In the genomic region with DNA sequence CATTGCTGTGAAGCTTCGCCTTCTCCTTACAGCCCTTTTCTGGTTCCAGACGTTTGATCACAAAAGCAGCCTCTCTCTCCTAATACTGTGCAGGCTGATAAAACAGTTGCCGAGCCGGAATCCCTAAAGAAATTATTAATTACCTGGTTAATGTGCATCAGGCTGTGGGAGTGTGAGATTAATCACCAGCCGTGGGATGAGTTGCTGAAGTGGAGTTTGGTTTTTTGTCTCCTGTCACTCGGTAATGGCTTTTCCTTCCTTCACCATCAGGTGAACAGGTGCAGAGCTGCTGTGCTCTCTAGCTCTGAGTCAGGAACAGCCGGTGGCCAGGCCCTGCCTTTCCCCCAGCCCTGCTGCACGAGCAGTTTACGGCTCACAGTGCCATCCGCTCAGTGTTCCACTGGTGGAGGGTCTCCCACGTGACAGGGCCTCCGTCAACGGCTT, we compare ENCODE assay signal across 12 mouse cellular contexts.
DNase-seq lines count a peak whose midpoint lies in the region; ATAC-seq lines count a peak whose summit lies in the region.
"Had no signal": no experiment of that assay in that cellular context is flagged by ENCODE, and none has a peak within 500 bp of the region (broad histone marks: within the 10 kb centered on the region; RNA-seq: fewer than 3 reads in every experiment).

No protein-coding gene starts in this region.

- H3K9me3 ChIP-seq in limb, embryonic 13.5 days, result no peaks in the 10 kb centered on the region
- H3K9me3 ChIP-seq in forebrain, embryonic 16.5 days (ENCODE audit: control insufficient read depth, low read length), result no peaks in the 10 kb centered on the region

- no peak overlapping the region for H3K4me2 ChIP-seq in limb, embryonic 13.5 days (replicated peaks)
- H3K4me2 ChIP-seq in forebrain, embryonic 16.5 days (ENCODE audit: low read length), result no peak overlapping the region

- no peaks in the 10 kb centered on the region for H3K27me3 ChIP-seq in limb, embryonic 13.5 days
- peaks cover 18% of the 10 kb centered on the region; the same call in 1 of the 2 replicates for H3K27me3 ChIP-seq in forebrain, embryonic 16.5 days (replicated peaks; ENCODE audit: control insufficient read depth, insufficient read depth, low read length)

- peak; percentile 40; the same call in 1 of the 2 replicates for ATAC-seq in limb, embryonic 13.5 days (ENCODE audit: low FRiP score, low read depth)
- no peak for ATAC-seq in forebrain, embryonic 16.5 days

- H3K4me3 ChIP-seq in limb, embryonic 13.5 days, result no peak overlapping the region
- no peak overlapping the region for H3K4me3 ChIP-seq in forebrain, embryonic 16.5 days (replicated peaks; ENCODE audit: low read length)

- 36% methylated on average over 13 of the region's 13 CpGs for WGBS in limb, embryonic 13.5 days
- 69% methylated on average over 13 of the region's 13 CpGs for WGBS in forebrain, embryonic 16.5 days

- no peaks in the 10 kb centered on the region for H3K4me1 ChIP-seq in limb, embryonic 13.5 days
- H3K4me1 ChIP-seq in forebrain, embryonic 16.5 days (replicated peaks; ENCODE audit: control insufficient read depth, insufficient read depth, low read length), result no peaks in the 10 kb centered on the region

- no peak overlapping the region for H3K9ac ChIP-seq in limb, embryonic 13.5 days
- H3K9ac ChIP-seq in forebrain, embryonic 16.5 days (replicated peaks; ENCODE audit: low read depth, low read length), result no peak overlapping the region
- H3K9ac ChIP-seq: liver, embryonic 14.5 days had no signal

- DNase-seq in embryo, embryonic 11 days, result peak; percentile 20
- DNase-seq in embryo, embryonic 9.5 days (ENCODE audit: extremely low spot score), result no peak
- peak; percentile 2 for DNase-seq in 3134 (ENCODE audit: extremely low read depth, insufficient read length, low spot score)
- DNase-seq in kidney, adult 8-10 months, result peak; percentile 66 to 67
- no peak for DNase-seq in layer of hippocampus, postnatal 10 days (ENCODE audit: low spot score in 2 of 2)
- DNase-seq in urinary bladder, postnatal 14 days (ENCODE audit: low spot score), result no peak
- DNase-seq: adrenal gland, adult 2 months; cerebellum, postnatal 36 days; thymus, postnatal 4 days had no signal

- H3K27ac ChIP-seq in limb, embryonic 13.5 days, result no peak overlapping the region
- no peak overlapping the region for H3K27ac ChIP-seq in forebrain, embryonic 16.5 days (ENCODE audit: low read length)
- H3K27ac ChIP-seq: liver, embryonic 14.5 days had no signal

- no peaks in the 10 kb centered on the region for H3K36me3 ChIP-seq in limb, embryonic 13.5 days
- H3K36me3 ChIP-seq in forebrain, embryonic 16.5 days (ENCODE audit: control insufficient read depth, insufficient read depth), result no peaks in the 10 kb centered on the region

Comparison
In these comparisons a context has a peak if more than half of its experiments do, and no peak if none do; other contexts are left out.
1. DNase-seq: peak in embryo, embryonic 11 days (single experiment), 3134 (single experiment) and kidney, adult 8-10 months (2 of 2); none in embryo, embryonic 9.5 days (single experiment), layer of hippocampus, postnatal 10 days (0 of 2) and urinary bladder, postnatal 14 days (single experiment).